Mouse (Mus musculus): ENCODE data around the gene Phactr2.

- no peak for TF ChIP-seq CTCF (IDR thresholded peaks at IDR 0.05; ENCODE audit: low read depth, low read length)
- TF ChIP-seq POLR2AphosphoS5 (IDR thresholded peaks at IDR 0.05; ENCODE audit: insufficient replicate concordance, low read depth, low read length): no peak
- no peak for TF ChIP-seq GATA1 (IDR thresholded peaks at IDR 0.05; ENCODE audit: borderline replicate concordance, low read length)
- TF ChIP-seq TAL1 (conservative IDR thresholded peaks at IDR 0.05; ENCODE audit: low read depth, low read length): no peak
- no peak for TF ChIP-seq GATA2 (IDR thresholded peaks at IDR 0.05; ENCODE audit: borderline replicate concordance, low read depth, low read length)
Measured at GRCm38 (mm10) chr10:13333781-13334180, 140.4 kb downstream of the Phactr2 start.
